Mouse (Mus musculus) cerebral cortex, adult 2 months (tissue): ENCODE measurements around the gene Afg1l.

Experiments
- WGBS: fragments of 180-500 bp; shearing (Covaris S2); methylation state at CpG from one replicate; pipeline ENCODE4 v1.1.7; 2018; 5-methylcytosine and 5-hydroxymethylcytosine counted together

Afg1l gene

DNA sequence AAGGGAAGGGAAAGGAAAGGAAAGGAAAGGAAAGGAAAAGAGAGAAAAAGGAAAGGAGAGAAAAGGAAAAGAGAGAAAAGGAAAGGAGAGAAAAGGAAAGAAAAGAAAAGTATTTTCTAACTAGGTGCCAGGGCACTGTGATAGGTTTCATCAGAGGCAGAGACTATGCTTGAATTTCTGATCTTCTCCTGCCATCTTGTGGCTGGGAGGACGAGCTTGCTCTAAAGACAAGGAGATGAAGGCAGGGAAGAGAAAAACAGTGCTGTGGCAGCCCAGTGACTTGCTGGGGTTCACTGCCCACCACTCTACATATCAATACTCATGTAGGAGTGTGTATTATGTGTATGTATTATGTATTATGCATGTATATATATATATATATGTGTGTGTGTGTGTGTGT lies 183.3 kb downstream of the Afg1l start:
- 13% methylated on average over 1 of the region's 1 CpGs for WGBS

GRCm38 (mm10) chr10:42294392-42294791 lies 184.0 kb downstream of the Afg1l start:
- 68% methylated on average over 2 of the region's 2 CpGs for WGBS

DNA sequence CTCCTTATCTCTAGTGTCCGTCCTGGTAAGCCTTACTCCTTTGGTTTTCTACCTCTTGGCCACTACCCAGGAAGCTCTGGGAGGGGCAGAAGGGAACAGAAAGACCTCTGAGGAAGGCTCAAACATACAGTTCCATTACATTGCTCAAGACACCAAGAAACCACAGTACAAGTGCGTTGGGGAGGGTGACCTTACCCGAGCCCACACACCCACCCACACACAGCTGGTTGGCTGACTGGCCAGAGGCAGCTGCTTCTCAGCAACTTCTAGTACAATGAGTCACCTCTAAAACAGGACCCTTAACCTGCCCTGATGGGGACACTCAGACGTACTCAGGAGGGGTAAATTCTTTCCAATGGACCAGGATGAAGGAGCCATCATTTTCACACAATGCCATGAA lies 184.5 kb downstream of the Afg1l start:
- WGBS: 58% methylated on average over 4 of the region's 4 CpGs

- 69% methylated on average over 5 of the region's 5 CpGs for WGBS
Observed at GRCm38 (mm10) chr10:42291360-42291759, 187.0 kb downstream of the Afg1l start.

DNA sequence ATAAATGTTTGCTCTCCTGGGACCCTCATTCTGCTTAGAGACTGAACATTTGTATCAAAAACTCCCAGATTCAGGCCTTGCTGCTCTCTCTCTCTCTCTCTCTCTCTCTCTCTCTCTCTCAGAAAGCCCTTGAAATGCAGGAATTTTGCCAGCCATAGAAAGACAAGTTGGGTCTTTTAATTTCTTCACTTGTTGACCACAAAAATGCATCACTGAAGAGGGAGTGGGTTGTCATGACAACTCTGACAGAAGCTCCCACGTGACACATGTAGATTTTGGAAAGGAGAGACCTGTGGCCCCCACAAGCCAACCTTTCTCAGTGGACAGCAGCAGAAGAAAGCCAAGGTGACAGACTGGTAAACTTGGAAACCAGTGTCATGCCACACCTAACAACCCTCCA lies 190.7 kb downstream of the Afg1l start:
- 61% methylated on average over 1 of the region's 1 CpGs for WGBS

DNA sequence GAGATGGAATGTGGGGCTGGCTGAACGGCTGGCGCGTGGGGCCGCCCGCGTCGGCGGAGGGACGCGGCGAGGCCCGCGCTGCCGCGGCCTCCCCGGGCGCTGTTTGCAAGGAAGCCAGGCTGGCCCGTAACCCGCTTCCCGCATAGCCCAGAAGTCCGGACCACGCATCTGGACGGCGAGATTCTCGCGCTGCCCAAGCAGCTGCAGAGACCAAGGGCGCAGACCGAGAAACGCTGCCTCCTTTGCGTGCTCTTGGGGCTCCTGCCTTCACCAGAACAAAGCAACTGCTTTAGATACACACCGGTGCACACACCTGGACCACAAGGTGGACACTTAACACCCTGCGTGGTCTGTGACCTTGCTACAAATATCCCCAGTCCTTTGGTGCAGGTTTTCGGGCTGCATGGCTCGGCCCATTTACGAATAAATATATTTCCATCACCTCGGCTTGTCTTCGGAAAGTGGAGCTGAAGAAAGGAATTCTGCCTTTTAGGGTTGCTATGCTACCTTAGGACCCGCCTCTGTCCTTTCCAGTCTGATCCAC lies 200.0 kb downstream of the Afg1l start:
- WGBS: 2% methylated on average over 38 of the region's 38 CpGs

DNA sequence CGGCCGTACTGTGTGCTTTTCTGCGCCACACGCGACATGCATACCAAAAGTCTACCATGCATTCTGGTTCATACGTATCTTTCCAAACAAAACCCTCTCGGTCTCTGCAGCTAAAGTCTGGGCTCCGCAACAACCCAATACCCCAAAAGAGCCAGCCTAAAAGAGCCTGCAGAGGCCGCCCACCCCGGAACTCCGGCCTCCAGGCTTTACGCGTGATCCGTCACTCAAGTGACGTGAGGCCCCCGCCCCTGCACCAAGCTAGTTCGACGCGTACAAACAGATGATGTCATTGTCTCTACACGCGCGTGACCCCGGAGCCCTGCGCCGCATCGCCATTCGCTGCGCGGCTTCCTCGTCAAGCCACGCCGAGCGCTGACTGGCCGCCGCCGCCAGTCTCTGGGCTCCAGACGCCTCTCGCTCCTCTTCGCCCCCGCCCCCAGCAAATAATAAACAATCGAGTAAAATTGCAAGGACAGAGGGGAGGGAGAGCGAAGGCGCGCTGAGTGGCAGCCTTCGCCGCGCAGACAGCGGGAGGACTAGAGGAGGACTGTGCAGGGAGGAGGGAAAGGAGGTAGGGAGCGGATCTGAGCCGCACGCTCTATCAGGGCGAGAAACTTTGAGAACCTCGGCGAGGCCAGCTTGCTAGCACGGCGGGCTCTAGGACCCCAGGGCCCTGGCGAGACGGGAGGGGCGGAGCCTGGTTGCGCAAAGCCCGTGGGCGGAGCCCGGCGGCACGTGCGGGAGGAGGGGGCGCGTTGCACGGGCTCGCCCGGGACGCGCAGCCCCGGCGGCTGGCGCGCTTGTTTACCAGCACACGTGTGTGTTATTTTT lies 200.7 kb downstream of the Afg1l start:
- under 1% methylated on average over 78 of the region's 78 CpGs for WGBS

- WGBS: under 1% methylated on average over 87 of the region's 88 CpGs
Observed at GRCm38 (mm10) chr10:42276507-42277345, 201.6 kb downstream of the Afg1l start, which contains the start of gene Foxo3. Gene Foxo3, minus strand, starts transcription at chr10:42276755.

GRCm38 (mm10) chr10:42275871-42276501 lies 202.4 kb downstream of the Afg1l start:
- under 1% methylated on average over 39 of the region's 40 CpGs for WGBS

GRCm38 (mm10) chr10:42275401-42275870 lies 202.9 kb downstream of the Afg1l start:
- under 1% methylated on average over 53 of the region's 54 CpGs for WGBS

- WGBS: 12% methylated on average over 65 of the region's 65 CpGs
Observed at GRCm38 (mm10) chr10:42274712-42275400, 203.5 kb downstream of the Afg1l start.

- 19% methylated on average over 21 of the region's 21 CpGs for WGBS
Observed at GRCm38 (mm10) chr10:42273760-42274691, 204.3 kb downstream of the Afg1l start.

GRCm38 (mm10) chr10:42273403-42273759 lies 205.0 kb downstream of the Afg1l start:
- WGBS: 66% methylated on average over 6 of the region's 6 CpGs

GRCm38 (mm10) chr10:42271454-42272230 lies 206.7 kb downstream of the Afg1l start:
- 67% methylated on average over 11 of the region's 11 CpGs for WGBS

- 44% methylated on average over 10 of the region's 10 CpGs for WGBS
Observed at GRCm38 (mm10) chr10:42270277-42271083, 207.9 kb downstream of the Afg1l start.

DNA sequence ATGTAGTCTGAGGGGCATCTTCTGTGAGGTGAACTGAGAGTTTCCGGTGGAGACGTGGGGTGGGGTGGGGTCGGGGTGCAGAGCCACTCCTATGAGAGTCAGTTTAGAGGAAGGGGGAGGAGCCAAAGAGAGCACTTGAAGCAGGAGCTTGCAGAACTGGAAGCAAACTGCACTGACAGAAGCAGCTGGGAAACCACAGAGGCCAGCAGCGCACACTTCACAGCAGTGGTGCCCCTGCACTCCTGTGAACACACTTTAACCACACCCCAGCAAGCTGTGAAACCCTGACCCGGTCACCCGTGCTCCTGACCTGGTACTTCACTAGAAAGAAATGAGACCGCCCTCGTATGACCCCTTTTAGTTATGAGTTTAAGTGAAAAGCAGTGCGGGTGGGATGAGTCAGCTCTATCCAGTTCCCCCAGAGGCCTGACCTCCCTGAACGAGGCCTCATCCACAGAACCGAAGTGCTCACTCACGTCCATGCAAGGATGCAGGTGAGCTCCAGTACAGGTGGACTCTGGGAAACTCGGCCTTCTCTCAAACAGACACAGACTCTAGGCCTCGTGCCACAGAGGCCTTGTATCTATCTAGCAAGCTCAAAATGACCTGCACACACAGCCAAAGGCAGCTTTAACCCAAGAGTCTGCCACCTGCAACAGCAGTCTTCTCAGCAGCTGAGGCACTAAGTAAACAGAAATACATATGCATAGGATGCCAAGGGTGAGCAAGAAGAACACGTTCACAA lies 208.9 kb downstream of the Afg1l start:
- 66% methylated on average over 15 of the region's 15 CpGs for WGBS

DNA sequence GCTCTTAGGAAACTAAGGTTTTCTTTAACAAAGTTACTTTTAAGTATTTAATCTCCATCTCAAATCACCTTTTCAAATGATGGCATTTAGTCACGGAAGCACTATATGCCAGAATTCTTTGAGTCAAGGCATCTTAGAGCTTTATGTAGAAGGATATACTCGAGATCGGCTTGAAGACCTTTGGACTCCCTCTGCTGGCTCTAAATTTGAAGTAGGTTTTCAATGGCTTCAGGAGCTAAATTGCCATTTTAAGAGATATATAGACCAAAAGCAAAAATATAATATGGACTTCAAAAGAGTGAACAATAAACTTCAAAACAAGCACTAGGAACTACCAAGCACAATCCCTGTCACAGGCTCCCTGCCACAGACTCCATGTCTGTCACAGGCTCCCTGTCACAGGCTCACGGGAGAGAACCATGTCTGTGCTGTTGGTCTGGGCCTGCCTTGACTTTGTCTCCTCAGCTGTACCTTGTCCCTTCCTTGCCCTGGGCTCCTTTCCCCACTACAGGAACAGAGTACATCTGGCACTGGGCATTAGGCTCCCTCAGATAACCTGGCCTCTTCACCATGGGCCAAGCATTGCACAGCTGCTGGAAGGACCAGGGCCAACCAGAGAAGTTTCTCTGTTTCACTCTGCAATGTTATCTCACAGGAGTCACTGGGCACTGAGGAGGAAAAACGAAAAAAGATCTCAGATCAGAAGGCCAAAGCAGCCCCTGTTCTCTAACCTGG lies 210.4 kb downstream of the Afg1l start:
- WGBS: 62% methylated on average over 5 of the region's 5 CpGs
